Mouse (Mus musculus): ENCODE measurements around the gene Pidd1.

DNA sequence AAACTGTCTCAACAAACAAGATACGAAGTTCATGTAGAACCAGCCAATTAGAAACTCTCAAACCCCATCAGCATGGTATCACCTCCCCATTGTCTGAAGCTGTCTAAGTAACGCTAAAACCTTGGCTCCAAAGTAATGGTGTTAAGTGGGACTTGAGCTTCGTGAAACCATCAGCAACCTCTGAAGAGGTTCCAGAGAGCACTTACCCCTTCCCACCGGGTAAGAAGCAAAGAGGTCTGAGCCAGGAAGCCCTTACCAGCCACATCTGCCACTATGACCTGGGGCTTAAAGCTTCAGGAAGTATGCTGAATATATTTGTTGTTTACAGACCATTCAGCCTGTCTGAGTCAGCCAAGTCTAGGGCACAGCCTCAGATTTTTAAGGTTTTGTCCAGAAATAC, 38.4 kb downstream of the Pidd1 start:
- TF ChIP-seq POLR2A (IDR thresholded peaks at IDR 0.05; ENCODE audit: low read depth, low read length), result no peak
- TF ChIP-seq CTCF (IDR thresholded peaks at IDR 0.05; ENCODE audit: borderline replicate concordance, insufficient read depth, low read length), result no peak
